Mouse (Mus musculus): ENCODE results near the gene 4930402H24Rik.
"Not testable (repeated sequence)": the region's sequence is repeated elsewhere in the genome, so short reads cannot be mapped to it uniquely, and the experiment has no call there.

4930402H24Rik gene

GRCm38 (mm10) chr2:130852964-130853363 lies 53.2 kb downstream of the 4930402H24Rik start:
- DNase-seq (ENCODE audit: low spot score) = no peak

- DNase-seq (ENCODE audit: low spot score) = no peak
These were observed 54.6 kb downstream of the 4930402H24Rik start for GRCm38 (mm10) chr2:130851363-130852246.

GRCm38 (mm10) chr2:130849688-130850087 lies 56.5 kb downstream of the 4930402H24Rik start:
- no peak for DNase-seq (ENCODE audit: low spot score)

GRCm38 (mm10) chr2:130848313-130848712 lies 57.9 kb downstream of the 4930402H24Rik start:
- no peak for DNase-seq (ENCODE audit: low spot score)

GRCm38 (mm10) chr2:130843623-130844022 lies 62.6 kb downstream of the 4930402H24Rik start:
- no peak for DNase-seq (ENCODE audit: low spot score)

- DNase-seq (ENCODE audit: low spot score) = no peak
These were observed 65.4 kb downstream of the 4930402H24Rik start for GRCm38 (mm10) chr2:130840846-130841245.

- peak; percentile 82 for DNase-seq (ENCODE audit: low spot score)
These were observed 66.1 kb downstream of the 4930402H24Rik start for GRCm38 (mm10) chr2:130839874-130840661.

GRCm38 (mm10) chr2:130839528-130839873 lies 66.7 kb downstream of the 4930402H24Rik start:
- DNase-seq (ENCODE audit: low spot score) = no peak

- no peak for DNase-seq (ENCODE audit: low spot score)
These were observed 67.1 kb downstream of the 4930402H24Rik start for GRCm38 (mm10) chr2:130839084-130839483.

GRCm38 (mm10) chr2:130838131-130838530 lies 68.1 kb downstream of the 4930402H24Rik start:
- DNase-seq (ENCODE audit: low spot score) = no peak

GRCm38 (mm10) chr2:130833699-130834098 lies 72.5 kb downstream of the 4930402H24Rik start:
- DNase-seq (ENCODE audit: low spot score) = no peak

GRCm38 (mm10) chr2:130832582-130832981 lies 73.6 kb downstream of the 4930402H24Rik start:
- no peak for DNase-seq (ENCODE audit: low spot score)

- no peak for DNase-seq (ENCODE audit: low spot score)
These were observed 74.2 kb downstream of the 4930402H24Rik start for GRCm38 (mm10) chr2:130832012-130832411.

GRCm38 (mm10) chr2:130830236-130830635 lies 76.0 kb downstream of the 4930402H24Rik start:
- no peak for DNase-seq (ENCODE audit: low spot score)

- DNase-seq (ENCODE audit: low spot score) = no peak
These were observed 76.7 kb downstream of the 4930402H24Rik start for GRCm38 (mm10) chr2:130829496-130829895.

GRCm38 (mm10) chr2:130828668-130829067 lies 77.5 kb downstream of the 4930402H24Rik start:
- no peak for DNase-seq (ENCODE audit: low spot score)

GRCm38 (mm10) chr2:130828066-130828465 lies 78.1 kb downstream of the 4930402H24Rik start:
- DNase-seq (ENCODE audit: low spot score) = not testable (repeated sequence)

GRCm38 (mm10) chr2:130827410-130827809 lies 78.8 kb downstream of the 4930402H24Rik start:
- no peak for DNase-seq (ENCODE audit: low spot score)

GRCm38 (mm10) chr2:130818838-130819647 lies 87.2 kb downstream of the 4930402H24Rik start:
- no peak for DNase-seq (ENCODE audit: low spot score)

GRCm38 (mm10) chr2:130817865-130818264 lies 88.3 kb downstream of the 4930402H24Rik start:
- no peak for DNase-seq (ENCODE audit: low spot score)

- no peak for DNase-seq (ENCODE audit: low spot score)
These were observed 90.0 kb downstream of the 4930402H24Rik start for GRCm38 (mm10) chr2:130816205-130816604.

- DNase-seq (ENCODE audit: low spot score) = no peak
These were observed 91.7 kb downstream of the 4930402H24Rik start for GRCm38 (mm10) chr2:130814492-130814891.

Data from spleen, adult 12 weeks (tissue).